ENCODE assay signal across 12 mouse cellular contexts in the genomic region with DNA sequence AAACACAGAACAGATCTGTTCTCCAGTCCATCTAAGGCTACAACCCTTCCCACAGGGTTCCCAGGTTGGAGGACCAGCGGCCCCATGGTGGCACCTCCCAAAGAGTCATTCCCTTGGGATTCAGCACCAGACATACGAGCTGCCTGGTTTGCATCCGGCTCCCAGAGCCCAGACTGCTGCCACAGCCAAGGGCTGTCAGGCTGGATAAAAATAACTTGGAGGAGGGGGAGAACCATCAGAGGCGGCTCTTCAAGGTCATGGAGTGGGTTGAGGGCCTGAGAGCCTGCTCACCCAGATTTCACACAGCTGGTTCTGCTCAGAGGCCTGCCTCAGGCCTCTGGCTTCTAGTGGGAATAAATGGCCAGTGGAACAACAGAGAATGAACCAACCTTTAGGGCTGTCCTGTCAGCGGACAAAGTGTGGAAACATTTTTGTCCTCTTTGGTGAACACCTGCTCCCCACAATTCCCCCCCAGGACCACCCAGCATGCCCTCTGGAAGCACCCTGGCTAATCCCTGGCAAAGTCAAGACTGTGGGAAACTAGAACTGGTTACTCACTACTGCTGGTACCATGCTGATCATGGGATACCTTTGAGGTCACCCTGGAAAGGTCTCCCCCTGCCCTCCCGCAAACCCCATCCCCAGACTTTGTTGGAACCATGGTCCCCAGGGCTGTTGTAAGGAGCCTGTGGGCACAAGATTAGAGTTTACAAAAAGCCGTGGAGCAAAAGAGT. TPM values are rescaled to one million over a fixed set of nuclear protein-coding genes. Genes with fewer than 3 reads are reported as not detected.
DNase-seq lines count a peak whose midpoint lies in the region; ATAC-seq lines count a peak whose summit lies in the region.
"Had no signal": no experiment of that assay in that cellular context is flagged by ENCODE, and none has a peak within 500 bp of the region (broad histone marks: within the 10 kb centered on the region; RNA-seq: fewer than 3 reads in every experiment).

No protein-coding gene starts in this region.

- no peaks in the 10 kb centered on the region for H3K9me3 ChIP-seq in embryonic facial prominence, embryonic 14.5 days (ENCODE audit: control insufficient read depth, low read length)
- H3K9me3 ChIP-seq in lung, embryonic 15.5 days, result no peaks in the 10 kb centered on the region
- H3K9me3 ChIP-seq: midbrain, embryonic 12.5 days had no signal

- H3K36me3 ChIP-seq in embryonic facial prominence, embryonic 14.5 days (ENCODE audit: control insufficient read depth, insufficient read depth, low read length), result no peaks in the 10 kb centered on the region
- H3K36me3 ChIP-seq in lung, embryonic 15.5 days, result no peaks in the 10 kb centered on the region
- H3K36me3 ChIP-seq: midbrain, embryonic 12.5 days had no signal

- peak; percentile 51 for DNase-seq in adrenal gland, postnatal 14 days
- DNase-seq in adrenal gland, postnatal 4 days (ENCODE audit: low spot score in 2 of 2), result no peak
- peak; percentile 75 for DNase-seq in embryonic facial prominence, embryonic 14.5 days (ENCODE audit: low spot score)
- peak; percentile 42 to 61 for DNase-seq in heart, postnatal 36 days
- no peak for DNase-seq in thymus, postnatal 10 days (ENCODE audit: low spot score in 2 of 2)
- no peak for DNase-seq in B cell, adult 2 months
- DNase-seq in frontal cortex, postnatal 14 days (ENCODE audit: low spot score in 2 of 2), result no peak
- DNase-seq: cerebellum, adult 11 months; right cerebral cortex, adult 18-20 months had no signal

- H3K4me2 ChIP-seq in embryonic facial prominence, embryonic 14.5 days (ENCODE audit: low read depth, low read length), result no peak overlapping the region
- H3K4me2 ChIP-seq in lung, embryonic 15.5 days, result no peak overlapping the region
- H3K4me2 ChIP-seq: midbrain, embryonic 12.5 days had no signal

- H3K27me3 ChIP-seq in embryonic facial prominence, embryonic 14.5 days (replicated peaks; ENCODE audit: control insufficient read depth, insufficient read depth, low read length), result no peaks in the 10 kb centered on the region
- H3K27me3 ChIP-seq in lung, embryonic 15.5 days, result peaks cover 8% of the 10 kb centered on the region; the same call in 1 of the 2 replicates
- H3K27me3 ChIP-seq: midbrain, embryonic 12.5 days had no signal

- 25% methylated on average over 7 of the region's 7 CpGs for WGBS in embryonic facial prominence, embryonic 14.5 days
- 27% methylated on average over 7 of the region's 7 CpGs for WGBS in lung, embryonic 15.5 days

- H3K9ac ChIP-seq in embryonic facial prominence, embryonic 14.5 days (ENCODE audit: low read depth, low read length), result no peak overlapping the region
- H3K9ac ChIP-seq in lung, embryonic 15.5 days, result no peak overlapping the region
- H3K9ac ChIP-seq: midbrain, embryonic 12.5 days had no signal

- no peak overlapping the region for H3K27ac ChIP-seq in embryonic facial prominence, embryonic 14.5 days (replicated peaks; ENCODE audit: low read depth, low read length)
- peak overlapping the region; percentile 55 for H3K27ac ChIP-seq in lung, embryonic 15.5 days
- H3K27ac ChIP-seq: midbrain, embryonic 12.5 days had no signal

- H3K4me1 ChIP-seq in embryonic facial prominence, embryonic 14.5 days (ENCODE audit: control insufficient read depth, insufficient read depth, low read length), result peaks cover 6% of the 10 kb centered on the region
- H3K4me1 ChIP-seq in lung, embryonic 15.5 days, result peaks cover 40% of the 10 kb centered on the region

- ATAC-seq in embryonic facial prominence, embryonic 14.5 days (ENCODE audit: low read depth), result peak; percentile 69
- ATAC-seq in lung, embryonic 15.5 days (ENCODE audit: borderline replicate concordance, extremely low read depth, low FRiP score, low TSS enrichment), result peak; percentile 81
- ATAC-seq: forebrain, embryonic 14.5 days had no signal

- intact Hi-C loops in heart, postnatal 36 days (cut with DNase I), result no loop called here

- H3K4me3 ChIP-seq in embryonic facial prominence, embryonic 14.5 days (ENCODE audit: low read depth, low read length), result no peak overlapping the region
- no peak overlapping the region for H3K4me3 ChIP-seq in lung, embryonic 15.5 days
- H3K4me3 ChIP-seq: midbrain, embryonic 12.5 days had no signal

RNA-seq across cellular contexts. Expression of a gene that starts 14.0 kb away (rescaled TPM):
- 14.1 and 17.8 TPM in 2 replicates for total RNA-seq in adrenal gland, postnatal 14 days (2021)
- total RNA-seq in adrenal gland, postnatal 4 days (2021), result 10 to 100 TPM; 12.4 to 17.6 TPM
- 18.4 and 19.1 TPM in 2 replicates for polyA plus RNA-seq in embryonic facial prominence, embryonic 14.5 days (2014; fragmentation: Nextera tagmentation; extraction: Ambion mirVana)
- total RNA-seq in heart, postnatal 36 days (2021), result 10 to 100 TPM; 19.5 to 20.7 TPM
- polyA plus RNA-seq in lung, embryonic 15.5 days (2015; fragmentation: Nextera tagmentation; extraction: Ambion mirVana), result 30.0 TPM in 2 replicates

RNA-seq across cellular contexts. Expression of a gene that starts 14.8 kb away (rescaled TPM):
- 98.4 and 98.6 TPM in 2 replicates for total RNA-seq in adrenal gland, postnatal 14 days (2021)
- total RNA-seq in adrenal gland, postnatal 4 days (2021), result 100 to 1,000 TPM; 104 to 119 TPM
- 60.4 and 60.8 TPM in 2 replicates for polyA plus RNA-seq in embryonic facial prominence, embryonic 14.5 days (2014; fragmentation: Nextera tagmentation; extraction: Ambion mirVana)
- total RNA-seq in heart, postnatal 36 days (2021), result 100 to 1,000 TPM; 325 to 393 TPM
- polyA plus RNA-seq in lung, embryonic 15.5 days (2015; fragmentation: Nextera tagmentation; extraction: Ambion mirVana), result 32.8 and 37.2 TPM in 2 replicates

RNA-seq across cellular contexts. Expression of a gene that starts 46.0 kb away (rescaled TPM):
- total RNA-seq in adrenal gland, postnatal 14 days (2021), result 23.8 and 25.4 TPM in 2 replicates
- 10 to 100 TPM; 15.3 to 15.7 TPM for total RNA-seq in adrenal gland, postnatal 4 days (2021)
- polyA plus RNA-seq in embryonic facial prominence, embryonic 14.5 days (2014; fragmentation: Nextera tagmentation; extraction: Ambion mirVana), result 0.22 TPM in 1 of 2 replicates, not detected in the other
- 10 to 100 TPM; 45.5 to 58.6 TPM for total RNA-seq in heart, postnatal 36 days (2021)
- not detected in 2 replicates for polyA plus RNA-seq in lung, embryonic 15.5 days (2015; fragmentation: Nextera tagmentation; extraction: Ambion mirVana)
- polyA plus RNA-seq: forebrain, embryonic 14.5 days; midbrain, embryonic 12.5 days had no signal

Comparison
In these comparisons a context has a peak if more than half of its experiments do, and no peak if none do; other contexts are left out.
1. DNase-seq: peak in adrenal gland, postnatal 14 days (single experiment), embryonic facial prominence, embryonic 14.5 days (single experiment) and heart, postnatal 36 days (2 of 2); none in adrenal gland, postnatal 4 days (0 of 2), thymus, postnatal 10 days (0 of 2), B cell, adult 2 months (0 of 2) and frontal cortex, postnatal 14 days (0 of 2).